Mouse (Mus musculus): Measurements from ENCODE around the gene Grid2.
"Not testable (repeated sequence)": the region's sequence is repeated elsewhere in the genome, so short reads cannot be mapped to it uniquely, and the experiment has no call there.

Gene Grid2

GRCm38 (mm10) chr6:63255826-63256555 lies at the start of gene Grid2:
Gene Grid2, plus strand, starts transcription at chr6:63255876.
- DNase-seq (ENCODE audit: low spot score), result peak; percentile 13

- no peak for DNase-seq (ENCODE audit: low spot score)
Observed at GRCm38 (mm10) chr6:63250738-63251137, 4.9 kb upstream of the Grid2 start.

- DNase-seq (ENCODE audit: low spot score), result peak; percentile 8
Observed at GRCm38 (mm10) chr6:63256556-63257405, 1.1 kb downstream of the Grid2 start.

DNA sequence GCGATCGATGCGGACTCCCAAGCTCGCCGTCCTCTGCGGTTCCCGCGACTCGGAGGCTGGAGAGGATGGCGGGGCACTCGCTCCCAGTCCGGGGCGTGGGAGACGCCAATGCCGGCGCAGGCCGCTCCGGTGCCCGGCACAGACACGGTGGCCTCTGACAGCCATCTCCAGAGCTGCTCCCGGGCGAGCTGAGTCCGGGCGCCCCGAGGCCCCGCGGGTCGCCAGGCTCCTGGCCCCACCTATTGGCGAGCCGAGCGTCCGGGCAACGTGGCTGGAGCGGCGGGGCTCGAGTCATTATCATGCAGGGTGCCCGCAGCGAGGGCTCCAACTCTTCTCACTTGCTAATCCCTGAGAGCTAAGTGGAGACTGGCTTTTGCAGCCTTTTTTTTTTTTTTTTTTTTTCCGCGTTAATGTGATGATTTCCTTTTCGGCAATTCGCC lies 1.8 kb downstream of the Grid2 start:
- peak; percentile 6 for DNase-seq (ENCODE audit: low spot score)

GRCm38 (mm10) chr6:63257876-63258275 lies 2.2 kb downstream of the Grid2 start:
- no peak for DNase-seq (ENCODE audit: low spot score)

GRCm38 (mm10) chr6:63259764-63260163 lies 4.1 kb downstream of the Grid2 start:
- no peak for DNase-seq (ENCODE audit: low spot score)

- no peak for DNase-seq (ENCODE audit: low spot score)
Observed at GRCm38 (mm10) chr6:63284419-63284818, 28.7 kb downstream of the Grid2 start.

GRCm38 (mm10) chr6:63342438-63343004 lies 86.8 kb downstream of the Grid2 start:
- DNase-seq (ENCODE audit: low spot score), result no peak

DNA sequence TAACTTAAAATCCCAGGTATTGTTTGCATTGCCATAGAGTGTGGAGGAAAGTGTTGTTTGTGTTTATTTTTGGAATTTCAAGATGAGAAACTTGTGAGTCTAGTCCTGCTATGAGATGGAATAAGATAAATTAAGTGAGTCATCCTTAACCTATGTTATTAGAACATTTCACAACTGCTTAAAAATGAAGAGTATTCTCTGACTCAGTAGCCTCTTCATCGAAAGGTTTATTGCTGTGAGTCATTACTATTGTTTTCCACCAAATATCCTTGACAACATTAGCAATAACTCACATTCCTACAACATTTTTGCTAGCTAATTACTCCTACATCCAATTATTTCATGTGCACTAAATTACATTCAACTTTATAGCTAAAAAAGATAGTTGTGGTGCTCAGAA lies 91.3 kb downstream of the Grid2 start:
- no peak for DNase-seq (ENCODE audit: low spot score)

DNA sequence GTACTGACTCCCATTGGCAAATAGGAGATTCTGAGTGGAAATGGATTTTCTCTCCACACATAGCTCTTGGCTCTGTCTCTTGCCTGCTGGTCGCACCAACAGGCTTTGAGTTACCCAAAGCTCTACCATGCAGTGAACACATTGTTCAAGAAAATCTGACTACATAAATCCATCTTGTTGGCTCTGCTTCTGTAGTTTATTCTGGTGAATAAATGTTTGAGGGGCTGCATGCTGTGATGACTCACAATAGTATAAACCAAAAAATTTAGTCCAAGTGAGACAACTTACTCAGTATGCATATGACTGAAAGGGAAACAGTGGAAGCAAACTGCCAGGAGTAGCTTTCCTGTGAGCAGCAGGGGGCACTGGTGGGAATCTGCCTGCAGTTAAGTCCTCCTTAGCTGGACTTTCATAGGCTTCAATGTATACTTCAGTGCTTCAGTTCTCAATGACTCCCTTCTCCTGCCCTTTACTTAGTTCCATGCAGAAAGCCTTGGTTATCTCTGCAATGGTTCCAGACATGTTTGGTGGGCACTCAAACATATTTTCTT lies 125.5 kb downstream of the Grid2 start:
- no peak for DNase-seq (ENCODE audit: low spot score)

DNA sequence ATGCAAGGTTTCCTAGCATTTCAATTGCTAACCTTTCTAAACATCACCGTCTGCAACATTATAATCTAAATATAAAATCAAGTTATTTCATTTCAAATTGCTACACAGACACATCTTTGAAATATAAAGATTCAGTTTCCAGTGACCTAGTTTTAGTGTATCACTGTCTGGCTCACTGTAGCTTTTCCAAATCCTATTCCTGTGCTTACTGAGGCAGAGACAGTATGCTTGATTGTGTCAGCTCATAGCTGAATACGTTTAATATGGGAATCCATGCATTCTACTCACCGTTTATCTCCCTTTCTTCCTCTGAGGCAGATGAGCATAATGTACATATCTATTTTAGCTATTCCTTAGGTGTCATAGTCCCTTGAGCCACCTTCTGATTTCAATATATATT lies 146.0 kb downstream of the Grid2 start:
- no peak for DNase-seq (ENCODE audit: low spot score)

DNA sequence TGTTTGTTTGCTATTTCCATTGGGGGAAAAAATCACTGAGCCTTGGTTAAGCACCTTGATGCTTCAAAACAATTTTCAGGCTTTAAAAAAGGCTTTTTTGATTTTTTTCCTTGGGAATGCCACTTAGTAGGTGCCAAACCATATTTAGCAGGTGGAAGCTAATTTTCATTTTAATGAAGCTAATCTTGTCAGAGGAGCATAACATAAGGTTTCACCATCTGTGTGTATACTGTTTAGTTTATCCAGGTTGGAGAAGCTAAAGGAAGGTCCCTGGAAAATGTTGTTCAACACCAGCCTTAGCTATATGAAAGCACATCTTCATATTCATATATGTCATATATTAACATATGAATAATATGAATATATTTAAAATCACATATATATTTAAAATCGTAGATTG lies 161.9 kb downstream of the Grid2 start:
- no peak for DNase-seq (ENCODE audit: low spot score)

- DNase-seq (ENCODE audit: low spot score), result no peak
Observed at GRCm38 (mm10) chr6:63432751-63433150, 177.1 kb downstream of the Grid2 start.

- no peak for DNase-seq (ENCODE audit: low spot score)
Observed at GRCm38 (mm10) chr6:63448175-63448574, 192.5 kb downstream of the Grid2 start.

- no peak for DNase-seq (ENCODE audit: low spot score)
Observed at GRCm38 (mm10) chr6:63482141-63482540, 226.5 kb downstream of the Grid2 start.

- no peak for DNase-seq (ENCODE audit: low spot score)
Observed at GRCm38 (mm10) chr6:63515016-63515415, 259.3 kb downstream of the Grid2 start.

DNA sequence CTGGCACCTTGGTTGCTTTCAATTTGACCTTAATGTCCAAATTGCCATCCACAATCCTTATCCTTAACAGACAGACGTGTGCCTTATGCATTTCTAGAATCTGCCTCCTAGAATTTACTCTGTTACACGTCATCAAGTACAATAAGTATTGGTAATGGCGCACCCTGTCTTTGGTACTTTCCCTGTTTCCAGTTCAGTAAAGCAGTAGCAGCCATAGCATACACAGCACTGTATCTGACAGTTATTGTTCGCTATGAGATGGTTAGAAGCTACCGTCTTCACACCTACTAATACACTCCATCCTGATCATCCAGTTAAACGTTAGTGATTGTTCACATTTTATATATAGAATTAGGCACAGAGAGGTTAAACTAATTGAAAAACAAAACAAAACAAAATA lies 260.3 kb downstream of the Grid2 start:
- no peak for DNase-seq (ENCODE audit: low spot score)

DNA sequence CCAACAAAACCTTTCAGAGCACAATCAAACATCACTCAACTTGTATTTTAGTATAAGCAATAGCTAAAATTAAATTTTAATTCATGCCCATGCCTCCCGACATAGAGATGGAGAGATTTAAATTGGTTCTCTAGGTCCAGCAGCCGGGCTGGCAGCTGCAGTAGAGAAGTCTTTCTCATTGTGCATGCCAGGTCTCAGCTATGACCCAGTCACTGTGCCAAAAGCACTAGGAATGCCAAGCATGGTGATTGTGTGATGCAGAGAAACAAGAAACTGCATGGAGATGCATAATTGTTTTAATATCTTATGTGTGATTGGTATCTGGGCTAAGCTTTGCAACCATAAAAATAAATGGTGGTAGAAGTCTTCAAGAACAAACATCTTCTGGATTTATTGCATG lies 276.1 kb downstream of the Grid2 start:
- no peak for DNase-seq (ENCODE audit: low spot score)

DNA sequence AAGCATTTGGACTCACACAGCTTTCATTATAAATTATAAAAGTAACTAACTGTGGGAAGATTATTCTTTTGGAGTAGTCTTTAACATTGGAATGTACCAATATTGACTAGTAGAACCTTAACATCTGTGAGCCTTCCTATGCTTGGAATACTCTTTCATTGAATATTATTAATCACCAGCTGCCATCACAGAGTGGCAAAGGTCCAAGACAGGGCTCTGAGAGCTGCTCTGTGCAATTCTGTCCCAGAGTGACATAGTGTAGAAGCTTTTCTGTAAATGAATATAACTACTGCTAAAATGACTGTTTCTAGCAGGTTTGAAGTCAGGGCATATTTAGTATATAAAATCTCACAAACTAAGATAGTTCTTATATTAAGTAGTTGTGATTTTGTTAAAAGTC lies 277.2 kb downstream of the Grid2 start:
- DNase-seq (ENCODE audit: low spot score), result no peak

GRCm38 (mm10) chr6:63547741-63548140 lies 292.1 kb downstream of the Grid2 start:
- no peak for DNase-seq (ENCODE audit: low spot score)

DNA sequence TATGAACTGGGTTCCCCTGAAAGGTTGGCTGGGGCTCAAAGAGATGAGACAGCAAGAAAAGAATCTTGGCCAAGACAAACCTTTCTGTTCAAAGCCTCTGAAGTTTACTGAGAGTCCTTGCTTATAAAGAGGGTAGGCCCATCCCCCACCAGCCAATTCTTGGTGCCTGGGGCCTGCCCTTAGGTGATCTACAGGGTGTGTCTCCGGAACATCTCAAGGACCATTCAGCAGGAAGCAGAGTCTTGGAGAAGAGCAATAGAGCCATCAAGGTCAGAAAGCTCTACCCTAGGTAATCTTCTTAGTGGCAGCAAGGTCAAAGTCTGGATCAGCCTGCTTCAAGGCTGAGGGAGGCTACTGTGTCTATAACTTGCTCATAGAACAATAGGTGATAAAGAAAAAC lies 313.1 kb downstream of the Grid2 start:
- not testable (repeated sequence) for DNase-seq (ENCODE audit: low spot score)

DNA sequence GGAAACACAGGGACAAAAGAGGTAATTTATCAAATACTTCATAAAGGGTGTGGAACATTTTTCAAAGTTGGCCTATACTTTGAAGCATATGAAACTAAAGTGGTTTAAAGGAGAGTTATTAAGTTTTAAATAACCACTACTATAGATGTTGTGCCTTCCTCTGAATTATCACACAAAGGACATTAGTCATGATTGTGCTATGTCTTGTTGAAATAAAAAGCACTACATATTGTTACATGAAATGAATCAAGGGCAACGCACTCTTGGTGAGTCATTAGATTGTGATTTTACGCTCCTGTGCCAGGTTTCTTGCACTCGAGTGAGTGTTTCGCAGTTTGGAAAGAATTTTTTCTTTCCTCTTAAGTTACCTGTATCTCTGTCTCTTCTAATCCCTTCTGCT lies 335.0 kb downstream of the Grid2 start:
- DNase-seq (ENCODE audit: low spot score), result no peak

- no peak for DNase-seq (ENCODE audit: low spot score)
Observed at GRCm38 (mm10) chr6:63609570-63609969, 353.9 kb downstream of the Grid2 start.
